Comparison of ENCODE assay signal across 19 mouse cellular contexts in the genomic region with DNA sequence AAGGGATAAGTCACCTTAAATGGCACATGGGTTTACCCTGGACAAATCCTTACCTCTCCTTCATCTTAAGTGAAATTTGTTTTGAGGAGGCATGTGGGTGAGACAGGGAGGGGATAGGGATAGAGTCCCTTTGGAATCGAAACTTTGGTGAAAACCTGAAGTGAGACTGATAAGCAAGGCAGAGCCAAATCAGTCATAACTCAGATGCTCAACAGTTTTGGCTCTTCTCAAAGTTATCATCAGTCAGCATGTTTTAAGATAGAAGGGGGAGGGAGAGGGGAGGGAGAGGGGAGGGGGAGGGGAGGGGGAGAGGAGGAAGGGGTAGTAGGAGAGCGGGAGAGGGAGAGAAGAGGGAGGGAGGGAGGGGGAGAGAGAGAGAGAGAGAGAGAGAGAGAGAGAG.
DNase-seq lines count a peak whose midpoint lies in the region; ATAC-seq lines count a peak whose summit lies in the region.
"Had no signal": no experiment of that assay in that cellular context is flagged by ENCODE, and none has a peak within 500 bp of the region (broad histone marks: within the 10 kb centered on the region; RNA-seq: fewer than 3 reads in every experiment).

No protein-coding gene starts in this region.

- H3K4me3 ChIP-seq in heart, embryonic 16.5 days (ENCODE audit: low read length): no peak overlapping the region
- no peak overlapping the region for H3K4me3 ChIP-seq in lung, embryonic 15.5 days
- H3K4me3 ChIP-seq in liver, embryonic 13.5 days (replicated peaks): no peak overlapping the region
- no peak overlapping the region for H3K4me3 ChIP-seq in midbrain, embryonic 13.5 days (replicated peaks)
- H3K4me3 ChIP-seq: embryonic facial prominence, embryonic 12.5 days; erythroblast, embryonic 14.5 days; intestine, embryonic 15.5 days; limb, embryonic 10.5 days; liver, embryonic 15.5 days; midbrain, embryonic 10.5 days; neural tube, embryonic 12.5 days had no signal

- WGBS in heart, embryonic 16.5 days: 17% methylated on average over 2 of the region's 2 CpGs
- WGBS in lung, embryonic 15.5 days: 45% methylated on average over 2 of the region's 2 CpGs
- WGBS in liver, embryonic 13.5 days (ENCODE audit: insufficient replicate concordance): 21% methylated on average over 2 of the region's 2 CpGs
- 68% methylated on average over 2 of the region's 2 CpGs for WGBS in midbrain, embryonic 13.5 days

- no peak for DNase-seq in heart, adult 9 months (ENCODE audit: low spot score in 2 of 2)
- DNase-seq in lung, postnatal 10 days: no peak
- DNase-seq in liver, embryonic 13.5 days: no peak
- no peak for DNase-seq in T-cell, adult 2 months (ENCODE audit: low spot score)
- DNase-seq: cerebellum, adult 2 months; gastrocnemius, postnatal 36 days; kidney, adult 9 months; right cerebral cortex, postnatal 14 days had no signal

- H3K36me3 ChIP-seq in heart, embryonic 16.5 days (ENCODE audit: control insufficient read depth, insufficient read depth): no peaks in the 10 kb centered on the region
- H3K36me3 ChIP-seq in lung, embryonic 15.5 days: no peaks in the 10 kb centered on the region
- no peaks in the 10 kb centered on the region for H3K36me3 ChIP-seq in liver, embryonic 13.5 days
- no peaks in the 10 kb centered on the region for H3K36me3 ChIP-seq in midbrain, embryonic 13.5 days
- H3K36me3 ChIP-seq: embryonic facial prominence, embryonic 12.5 days; intestine, embryonic 15.5 days; limb, embryonic 10.5 days; liver, embryonic 15.5 days; midbrain, embryonic 10.5 days; neural tube, embryonic 12.5 days had no signal

- peaks cover 28% of the 10 kb centered on the region for H3K4me1 ChIP-seq in heart, embryonic 16.5 days (ENCODE audit: control insufficient read depth, insufficient read depth, low read length)
- H3K4me1 ChIP-seq in lung, embryonic 15.5 days: peaks cover 41% of the 10 kb centered on the region
- peaks cover 66% of the 10 kb centered on the region for H3K4me1 ChIP-seq in liver, embryonic 13.5 days (replicated peaks)
- peaks cover 33% of the 10 kb centered on the region for H3K4me1 ChIP-seq in midbrain, embryonic 13.5 days (replicated peaks)

- H3K27me3 ChIP-seq in heart, embryonic 16.5 days (ENCODE audit: control insufficient read depth, insufficient read depth, low read length): no peaks in the 10 kb centered on the region
- H3K27me3 ChIP-seq in lung, embryonic 15.5 days: no peaks in the 10 kb centered on the region
- H3K27me3 ChIP-seq in liver, embryonic 13.5 days: no peaks in the 10 kb centered on the region
- H3K27me3 ChIP-seq in midbrain, embryonic 13.5 days: no peaks in the 10 kb centered on the region
- H3K27me3 ChIP-seq: embryonic facial prominence, embryonic 12.5 days; intestine, embryonic 15.5 days; liver, embryonic 15.5 days; neural tube, embryonic 12.5 days had no signal

- ATAC-seq in heart, embryonic 16.5 days (replicated peaks; ENCODE audit: extremely low read depth, insufficient read depth, low FRiP score): no peak
- no peak for ATAC-seq in lung, embryonic 15.5 days (ENCODE audit: borderline replicate concordance, extremely low read depth, low FRiP score, low TSS enrichment)
- peak; percentile 63 for ATAC-seq in liver, embryonic 13.5 days (ENCODE audit: low read depth)
- no peak for ATAC-seq in midbrain, embryonic 13.5 days

- no peak overlapping the region for H3K4me2 ChIP-seq in heart, embryonic 16.5 days (ENCODE audit: low read depth, low read length)
- no peak overlapping the region for H3K4me2 ChIP-seq in lung, embryonic 15.5 days
- H3K4me2 ChIP-seq in liver, embryonic 13.5 days: peak overlapping the region; percentile 12; the same call in 1 of the 2 replicates
- H3K4me2 ChIP-seq in midbrain, embryonic 13.5 days (replicated peaks): no peak overlapping the region
- H3K4me2 ChIP-seq: embryonic facial prominence, embryonic 12.5 days; intestine, embryonic 15.5 days; liver, embryonic 15.5 days; neural tube, embryonic 12.5 days had no signal

- no peak overlapping the region for H3K9ac ChIP-seq in heart, embryonic 16.5 days (ENCODE audit: low read length)
- no peak overlapping the region for H3K9ac ChIP-seq in lung, embryonic 15.5 days
- no peak overlapping the region for H3K9ac ChIP-seq in liver, embryonic 13.5 days
- no peak overlapping the region for H3K9ac ChIP-seq in midbrain, embryonic 13.5 days (replicated peaks)
- H3K9ac ChIP-seq: embryonic facial prominence, embryonic 12.5 days; forebrain, postnatal 0 days; intestine, embryonic 15.5 days; liver, embryonic 15.5 days; neural tube, embryonic 12.5 days had no signal

- H3K9me3 ChIP-seq in heart, embryonic 16.5 days (replicated peaks; ENCODE audit: control insufficient read depth, low read length): no peaks in the 10 kb centered on the region
- no peaks in the 10 kb centered on the region for H3K9me3 ChIP-seq in lung, embryonic 15.5 days
- no peaks in the 10 kb centered on the region for H3K9me3 ChIP-seq in liver, embryonic 13.5 days (replicated peaks)
- H3K9me3 ChIP-seq in midbrain, embryonic 13.5 days: no peaks in the 10 kb centered on the region
- H3K9me3 ChIP-seq: embryonic facial prominence, embryonic 12.5 days; intestine, embryonic 15.5 days; limb, embryonic 10.5 days; liver, embryonic 15.5 days; midbrain, embryonic 10.5 days; neural tube, embryonic 12.5 days had no signal

- peak overlapping the region; percentile 13 for H3K27ac ChIP-seq in heart, embryonic 16.5 days (ENCODE audit: low read length)
- 0 out of 2 replicates have a peak overlapping the region, but pooled peaks have one; percentile 1 for H3K27ac ChIP-seq in lung, embryonic 15.5 days
- H3K27ac ChIP-seq in liver, embryonic 13.5 days: no peak overlapping the region
- H3K27ac ChIP-seq in midbrain, embryonic 13.5 days: no peak overlapping the region
- H3K27ac ChIP-seq: embryonic facial prominence, embryonic 12.5 days; intestine, embryonic 15.5 days; liver, embryonic 15.5 days had no signal

Comparison
In these comparisons a context has a peak if more than half of its experiments do, and no peak if none do; other contexts are left out.
1. H3K27ac ChIP-seq: peak in heart, embryonic 16.5 days (single experiment) and lung, embryonic 15.5 days (single experiment); none in liver, embryonic 13.5 days (single experiment) and midbrain, embryonic 13.5 days (single experiment).